Mouse (Mus musculus) effector memory CD4-positive, alpha-beta T cell, adult 7 months (primary cell): ENCODE results near the gene Tlx2. TPM values are rescaled to one million over a fixed set of nuclear protein-coding genes. Genes with fewer than 3 reads are reported as not detected.

Source experiments
- polyA plus RNA-seq: library from polyadenylated mRNA; unstranded; fragments of 100-300 nt; shearing (Covaris generic); gene quantifications from one replicate; pipeline ENCODE4 v1.2.1, GENCODE M21; 2017

The Tlx2 gene
- not detected for polyA plus RNA-seq

GRCm38 (mm10) chr6:83070247-83070310 lies at the start of gene Tlx2:
Gene Tlx2, minus strand, starts transcription at chr6:83070293.

DNA sequence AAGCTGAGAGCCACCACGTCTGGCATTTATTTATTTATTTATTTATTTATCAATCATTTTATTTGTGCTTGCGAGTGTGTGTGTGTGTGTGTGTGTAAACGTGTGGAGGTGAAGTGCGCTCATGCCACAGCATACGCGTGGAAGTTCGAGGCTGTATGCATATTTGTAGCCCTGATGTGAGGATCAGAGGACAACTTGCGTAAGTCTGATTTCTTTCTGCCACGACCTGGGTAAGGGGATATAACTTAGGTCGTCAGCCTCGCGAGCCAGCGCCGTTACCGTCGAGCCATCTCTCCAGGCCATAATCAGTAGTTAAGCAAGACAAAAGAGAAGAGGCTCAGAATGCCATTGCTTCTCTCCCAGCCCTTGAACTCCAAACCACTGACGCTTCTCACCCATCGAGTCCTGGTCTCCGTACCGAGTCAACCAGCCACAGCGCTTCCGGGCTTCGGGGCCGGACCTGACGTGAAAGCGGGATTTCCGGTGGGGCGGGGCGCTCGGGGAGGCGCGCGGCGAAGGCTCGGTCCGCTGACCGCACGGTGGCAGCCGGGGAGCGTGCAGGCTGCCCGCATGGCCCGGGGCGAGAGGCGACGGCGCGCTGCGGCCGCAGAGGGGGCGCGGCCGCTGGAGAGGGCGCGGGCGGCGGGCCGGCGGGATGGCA lies 45.0 kb upstream of the Tlx2 start, which contains the start of gene Mogs:
Mogs (plus strand) TSS at position 486 of the 661 bp plus-strand sequence.

GRCm38 (mm10) chr6:83108762-83109668 lies 38.9 kb upstream of the Tlx2 start, which contains the start of gene Mrpl53:
Gene Mrpl53, plus strand, starts transcription at chr6:83109040.

DNA sequence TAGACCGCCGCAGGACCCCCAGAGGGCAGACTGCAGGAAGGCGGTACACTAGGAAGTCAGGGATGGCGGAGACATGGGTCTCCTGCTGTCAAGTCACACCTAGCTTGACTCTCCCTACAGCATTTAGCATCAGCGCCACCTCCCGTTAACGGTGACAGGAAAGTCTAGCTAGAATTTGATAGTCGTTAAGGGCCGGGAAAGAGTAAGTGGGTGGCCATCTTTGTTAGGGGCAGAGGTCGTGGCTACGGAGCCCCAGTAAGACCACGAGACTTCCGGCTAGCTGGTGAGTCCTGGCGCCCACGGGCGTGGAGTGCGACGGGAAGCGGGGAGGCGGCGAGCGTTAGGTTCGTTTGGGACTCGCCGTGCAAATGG lies 31.2 kb upstream of the Tlx2 start, which contains the start of the genes Ccdc142 and Gm42688:
Ccdc142 (plus strand) TSS at position 286 of the 372 bp plus-strand sequence.
Gm42688 (plus strand) TSS at position 302 of the 372 bp plus-strand sequence.

DNA sequence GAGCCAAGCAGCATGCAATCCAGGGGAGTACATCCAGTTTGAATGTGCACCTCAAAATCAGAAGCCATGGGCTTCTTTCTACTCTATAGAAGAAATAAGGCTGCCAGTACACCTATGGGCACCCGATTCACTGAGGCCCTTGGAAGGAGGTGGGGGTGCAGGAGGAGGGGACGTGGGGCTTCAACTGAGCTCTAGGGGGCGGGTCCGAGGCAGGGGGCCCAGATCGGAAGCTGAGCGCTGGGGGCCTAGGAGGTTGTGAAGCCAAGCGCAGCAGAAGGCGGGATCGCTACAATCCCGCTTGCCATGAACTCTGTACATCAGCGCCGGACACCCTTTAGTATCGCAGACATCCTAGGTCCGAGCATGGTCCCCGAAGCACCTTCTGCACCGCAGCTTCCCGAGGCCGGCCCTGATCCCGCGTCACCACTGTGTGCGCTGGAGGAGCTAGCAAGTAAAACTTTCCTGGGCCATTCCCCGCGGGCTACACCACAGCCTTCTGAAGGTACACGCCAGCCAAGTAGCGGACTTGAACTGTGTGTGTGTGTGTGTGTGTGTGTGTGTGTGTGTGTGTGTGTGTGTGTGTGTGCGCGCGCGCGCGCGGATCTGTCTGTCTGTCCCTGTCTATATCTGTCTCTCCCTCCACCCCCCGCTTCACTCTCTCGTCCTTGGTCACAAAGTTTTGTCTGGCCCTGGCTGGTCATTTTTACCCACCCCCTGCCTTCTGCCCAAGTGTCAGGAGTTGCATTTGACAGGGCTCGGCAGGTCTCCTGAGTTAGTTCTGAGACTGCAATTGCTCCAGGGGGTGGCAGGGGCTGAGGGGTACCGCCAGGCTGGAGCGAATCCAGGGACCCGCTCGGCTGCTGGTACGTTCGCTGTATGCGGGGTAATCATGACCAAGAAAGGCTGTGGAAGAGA lies 16.3 kb upstream of the Tlx2 start, which contains the start of gene Lbx2:
Lbx2 (plus strand) TSS at position 247 of the 915 bp plus-strand sequence.

DNA sequence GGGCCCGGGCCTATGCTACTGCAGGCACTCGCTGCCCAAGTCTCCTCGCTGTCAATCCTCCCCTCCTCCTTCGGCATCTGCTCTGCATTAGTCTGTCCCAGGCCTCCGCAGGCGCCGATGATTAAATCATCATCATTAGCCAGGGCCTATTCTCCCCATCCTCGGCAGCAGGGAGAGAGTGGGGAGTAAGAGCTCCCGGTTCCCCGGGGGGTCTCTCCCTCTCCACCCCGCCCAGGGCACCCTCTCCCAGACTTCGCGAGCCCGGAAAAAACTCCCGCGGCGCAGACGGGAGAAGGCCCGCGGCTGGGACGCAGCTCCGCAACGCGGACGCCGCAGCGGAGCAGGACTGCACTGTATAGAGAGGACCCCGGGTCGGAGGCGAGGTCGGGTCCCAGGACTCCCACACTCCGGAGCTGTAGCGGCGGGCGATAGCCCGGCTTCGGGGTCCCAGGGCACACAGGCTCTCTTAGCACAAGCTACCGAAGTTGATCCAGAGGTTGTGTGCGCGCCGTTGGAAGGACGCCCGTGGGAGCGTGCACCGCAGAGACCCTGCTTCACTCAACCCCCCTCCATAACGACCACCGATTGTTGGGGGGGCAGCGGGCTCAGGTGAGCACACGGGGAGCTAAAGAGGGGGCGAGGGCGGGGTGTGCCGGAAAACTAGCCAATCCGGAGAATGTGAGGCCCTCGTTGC lies 7.7 kb upstream of the Tlx2 start, which contains the start of gene Pcgf1:
Pcgf1 (plus strand) TSS at position 240 of the 694 bp plus-strand sequence.

DNA sequence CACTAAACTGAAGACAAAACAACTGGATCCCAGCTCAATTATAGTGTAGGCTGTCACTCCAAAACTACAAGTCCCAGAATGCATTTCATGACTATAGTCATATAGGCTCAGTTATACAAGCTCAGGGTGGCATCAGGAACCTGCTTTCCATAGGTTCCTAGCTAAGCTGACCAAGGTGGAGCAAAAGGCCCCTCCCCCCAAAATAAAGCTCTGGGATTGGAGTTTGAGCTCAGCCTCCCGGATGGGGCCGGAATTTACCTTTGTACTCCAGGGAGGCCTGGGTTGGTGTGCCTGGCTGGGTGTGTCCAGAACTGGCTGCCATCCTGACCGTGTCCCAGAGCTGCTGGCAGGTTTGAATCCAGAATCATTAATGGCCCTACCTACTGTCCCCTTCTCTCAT lies 12.3 kb downstream of the Tlx2 start, which contains the start of gene Dqx1:
Dqx1 (plus strand) TSS at position 55 of the 400 bp plus-strand sequence.

GRCm38 (mm10) chr6:83054871-83055431 lies 15.1 kb downstream of the Tlx2 start, which contains the start of gene Htra2:
Gene Htra2, minus strand, starts transcription at chr6:83055273.

DNA sequence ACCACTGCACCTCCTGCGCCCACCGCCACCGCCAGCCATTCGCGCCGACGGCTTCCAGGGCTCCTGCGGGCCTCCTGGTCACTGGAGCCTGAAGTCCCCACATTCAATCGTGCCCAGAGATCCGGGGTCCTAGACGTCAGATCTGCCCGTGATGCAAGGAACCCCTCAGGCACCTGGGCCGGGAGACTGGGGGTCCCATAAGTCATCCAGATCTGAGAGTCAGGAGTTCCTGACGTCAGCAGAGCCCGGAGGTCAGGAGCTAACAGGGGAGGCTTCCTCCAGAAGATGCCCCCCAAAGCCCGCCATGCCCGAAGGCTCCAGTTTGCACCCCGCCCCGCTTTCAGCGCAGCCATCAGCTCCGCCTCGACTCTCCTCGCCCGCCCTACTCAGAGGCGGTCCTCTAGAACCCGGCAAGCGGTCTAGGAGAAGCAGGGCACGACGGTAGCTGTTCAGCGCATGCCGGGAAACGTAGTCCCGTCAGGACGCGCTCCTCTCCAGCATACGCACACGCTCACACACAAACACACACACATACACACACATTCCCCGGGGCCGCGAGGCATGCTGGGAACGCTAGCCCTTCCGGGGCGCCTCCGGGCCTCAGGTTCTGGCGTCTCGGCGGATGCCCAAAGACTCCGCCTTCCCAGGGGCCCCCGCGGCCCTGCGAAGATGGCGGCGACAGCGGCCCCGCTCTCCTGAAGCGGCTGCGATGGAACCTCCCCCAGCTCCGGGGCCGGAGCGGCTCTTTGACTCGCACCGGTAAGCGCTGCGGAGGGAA lies 15.8 kb downstream of the Tlx2 start, which contains the start of gene Aup1:
Aup1 (plus strand) TSS at position 448 of the 778 bp plus-strand sequence.

DNA sequence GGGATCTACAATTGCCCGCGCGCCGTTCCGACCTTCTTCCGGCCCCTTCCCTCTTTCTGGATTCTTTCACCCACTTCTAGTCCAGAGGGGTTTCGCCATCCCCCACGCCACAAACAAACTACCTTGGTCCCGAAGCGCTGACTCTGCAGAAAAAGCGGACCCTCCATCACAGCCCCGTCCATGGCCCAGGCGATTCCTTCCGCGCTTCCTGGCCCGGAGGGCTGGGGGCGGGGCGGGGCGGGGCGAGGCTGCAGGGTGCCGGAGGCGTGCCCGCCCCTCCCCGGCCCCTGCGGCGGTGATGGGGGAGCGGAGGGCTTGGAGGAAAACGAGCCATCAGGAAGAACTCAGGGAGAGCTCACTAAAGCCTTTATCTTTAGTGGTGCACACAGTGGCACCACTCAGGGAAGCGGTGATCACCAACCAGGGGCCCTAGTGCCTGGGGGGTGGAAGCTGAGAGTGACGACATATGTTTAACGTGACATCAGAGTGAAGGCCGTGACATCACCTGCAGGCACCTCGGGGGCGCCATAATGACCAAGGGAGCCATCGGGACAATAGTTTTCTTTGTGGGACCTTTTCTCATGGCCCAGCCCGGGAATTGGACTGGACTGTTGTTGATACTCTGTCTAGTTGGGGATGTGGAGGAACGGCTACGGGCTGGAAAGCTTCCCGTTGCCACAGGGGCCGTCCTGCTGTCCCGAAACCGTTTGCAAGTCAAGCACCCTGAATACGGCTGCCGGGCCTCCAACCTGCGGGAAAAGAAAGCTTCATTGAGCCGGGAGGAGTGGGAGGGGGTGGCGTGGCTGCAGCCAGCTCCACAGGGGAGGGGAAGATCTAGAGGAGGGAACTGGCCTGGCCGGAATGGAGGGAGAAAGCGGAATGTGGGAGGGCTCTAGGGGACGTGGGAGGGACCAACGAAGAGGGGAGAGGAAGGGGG lies 36.6 kb downstream of the Tlx2 start, which contains the start of the genes Dok1 and Loxl3:
Dok1 (minus strand) TSS at position 223 of the 937 bp plus-strand sequence.
Loxl3 (plus strand) TSS at position 925 of the 937 bp plus-strand sequence.

Other genes with a start within 250 kb of the Tlx2 start
- gene Sema4f, start 130.5 kb downstream of the Tlx2 start, polyA plus RNA-seq: 17.5 TPM
- not detected for gene M1ap, start 123.4 kb downstream of the Tlx2 start, polyA plus RNA-seq
- gene Dok1, start 36.8 kb downstream of the Tlx2 start, polyA plus RNA-seq: 12.8 TPM
- gene Loxl3, start 36.1 kb downstream of the Tlx2 start, polyA plus RNA-seq: 0.30 TPM
- 495 TPM for gene Aup1, start 15.8 kb downstream of the Tlx2 start, polyA plus RNA-seq
- gene Htra2, start 15.0 kb downstream of the Tlx2 start, polyA plus RNA-seq: 35.1 TPM
- gene Dqx1, start 12.4 kb downstream of the Tlx2 start, polyA plus RNA-seq: 1.3 TPM
- gene Pcgf1, start 7.6 kb upstream of the Tlx2 start, polyA plus RNA-seq: 21.1 TPM
- not detected for gene Lbx2, start 16.1 kb upstream of the Tlx2 start, polyA plus RNA-seq
- gene Ccdc142, start 31.3 kb upstream of the Tlx2 start, polyA plus RNA-seq: 2.2 TPM
- 6.5 TPM for gene Gm42688, start 31.3 kb upstream of the Tlx2 start, polyA plus RNA-seq
- gene Mrpl53, start 38.7 kb upstream of the Tlx2 start, polyA plus RNA-seq: 30.5 TPM
- gene Mogs, start 45.2 kb upstream of the Tlx2 start, polyA plus RNA-seq: 66.0 TPM
- gene Wbp1, start 51.3 kb upstream of the Tlx2 start, polyA plus RNA-seq: 61.8 TPM
- gene Ino80b, start 55.1 kb upstream of the Tlx2 start, polyA plus RNA-seq: 31.8 TPM
- 0.94 TPM for gene Rtkn, start 65.2 kb upstream of the Tlx2 start, polyA plus RNA-seq
- 1.3 TPM for gene Wdr54, start 86.1 kb upstream of the Tlx2 start, polyA plus RNA-seq
- not detected for gene 1700003E16Rik, start 86.1 kb upstream of the Tlx2 start, polyA plus RNA-seq
- 63.3 TPM for gene Dctn1, start 95.6 kb upstream of the Tlx2 start, polyA plus RNA-seq
- gene Slc4a5, start 149.5 kb upstream of the Tlx2 start, polyA plus RNA-seq: not detected